Mouse (Mus musculus) left cerebral cortex, adult 11 months (tissue): ENCODE data around the gene 4930404N11Rik.

ENCODE experiments used
- DNase-seq: peaks from one replicate; pipeline ENCODE4 v3.0.0; 2022; ENCODE audit warnings: low spot score

The 4930404N11Rik gene

DNA sequence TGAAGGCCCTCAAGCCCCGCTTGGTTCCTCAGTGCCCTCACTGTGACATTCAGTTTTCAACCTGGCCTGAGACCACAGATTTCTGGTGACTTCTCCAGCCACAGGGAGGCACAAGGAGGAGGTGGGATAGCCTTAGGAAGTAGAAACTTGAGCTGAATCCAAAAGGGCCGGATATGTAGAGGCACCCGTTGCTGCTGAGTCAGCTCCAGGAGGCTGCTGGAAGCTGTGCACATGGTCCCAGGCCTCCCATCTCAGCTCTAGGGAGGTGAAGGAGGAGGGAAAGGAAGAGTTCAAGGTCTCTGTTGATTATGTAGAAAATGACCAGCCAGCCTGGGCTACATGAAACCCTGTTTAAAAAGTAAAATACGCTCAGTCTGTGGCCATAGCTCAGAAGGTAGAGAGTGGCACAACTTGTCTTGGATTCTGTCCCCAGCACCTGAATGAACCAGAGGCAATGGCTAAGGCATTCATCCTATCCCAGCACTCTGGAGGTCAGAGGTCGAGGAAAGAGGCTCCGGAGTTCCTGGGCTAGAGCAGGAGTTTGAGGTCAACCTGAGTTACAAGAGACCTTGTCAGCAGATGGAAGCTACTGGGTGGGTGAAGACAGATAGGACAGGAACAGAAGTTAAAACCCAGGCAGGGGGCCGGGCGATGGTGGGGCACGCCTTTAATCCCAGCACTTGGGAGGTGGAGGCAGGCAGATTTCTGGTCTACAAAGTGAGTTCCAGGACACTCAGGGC, 10.7 kb downstream of the 4930404N11Rik start:
- no peak for DNase-seq

DNA sequence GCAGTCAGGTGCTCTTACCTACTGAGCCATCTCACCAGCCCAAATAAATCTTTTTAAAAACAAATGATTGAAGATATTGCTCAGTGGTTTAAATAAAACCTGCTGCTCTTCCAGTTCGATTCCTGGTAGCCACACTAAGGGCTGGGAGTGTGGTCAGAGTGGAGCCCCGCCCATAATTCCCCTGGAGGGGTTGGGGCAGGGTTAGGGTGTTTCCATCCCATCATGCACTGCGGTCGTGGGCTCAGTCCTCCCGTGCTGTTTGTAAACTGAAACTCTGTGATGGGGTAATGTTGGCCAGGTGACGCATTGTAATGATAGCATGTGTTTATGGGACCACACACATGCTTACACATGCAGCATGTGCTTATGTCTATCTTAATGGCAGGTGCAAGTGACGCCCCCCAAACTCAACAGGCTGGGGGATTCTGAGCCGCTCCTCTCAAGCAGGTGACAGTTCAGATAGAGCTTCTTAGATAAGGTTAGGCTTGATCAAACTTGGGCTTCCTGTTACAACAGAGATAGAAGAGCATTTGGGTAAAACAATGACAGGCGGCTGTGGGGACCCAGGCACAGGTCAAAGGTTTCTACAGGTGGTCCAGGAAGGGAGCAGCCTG, 13.8 kb downstream of the 4930404N11Rik start:
- no peak for DNase-seq

DNA sequence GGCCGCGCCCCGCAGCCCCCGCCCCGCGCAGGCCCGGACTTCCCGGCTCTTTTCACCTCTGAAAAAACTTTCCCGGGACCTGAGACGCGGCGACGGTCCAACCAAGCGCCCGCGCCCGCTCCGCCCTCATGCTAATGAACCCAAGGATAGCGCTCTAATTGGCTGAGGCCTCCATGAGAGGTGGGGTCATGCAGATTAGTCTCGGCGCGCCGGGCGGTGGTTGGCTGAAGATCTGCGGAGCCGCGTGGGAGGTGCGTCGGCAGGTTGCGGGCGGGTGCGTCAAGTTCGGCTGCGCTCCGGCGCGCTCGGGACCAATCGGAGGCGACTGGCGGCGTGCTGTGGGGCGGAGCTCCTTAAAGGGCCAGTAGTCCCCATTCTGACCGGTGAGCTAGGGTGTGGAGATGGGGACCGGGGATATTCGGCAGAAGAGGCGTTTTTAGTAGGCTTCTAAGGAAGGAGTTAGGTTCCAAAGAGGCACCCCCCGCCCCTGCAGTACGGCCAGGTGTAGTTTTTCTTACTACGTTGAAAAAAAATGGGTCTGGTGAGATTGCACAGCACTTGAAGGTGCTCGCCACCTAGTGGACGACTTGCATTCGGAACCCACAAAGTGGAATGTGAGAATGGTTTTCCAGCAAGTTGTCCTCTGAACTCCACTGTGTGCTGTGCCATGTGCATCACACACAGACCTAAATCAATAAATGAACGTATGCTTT, 15.1 kb downstream of the 4930404N11Rik start, which contains the start of gene Hmg20b:
Gene Hmg20b (minus strand): TSS at position 130 of the 713 bp plus-strand sequence.
- DNase-seq = peak; percentile 99

DNA sequence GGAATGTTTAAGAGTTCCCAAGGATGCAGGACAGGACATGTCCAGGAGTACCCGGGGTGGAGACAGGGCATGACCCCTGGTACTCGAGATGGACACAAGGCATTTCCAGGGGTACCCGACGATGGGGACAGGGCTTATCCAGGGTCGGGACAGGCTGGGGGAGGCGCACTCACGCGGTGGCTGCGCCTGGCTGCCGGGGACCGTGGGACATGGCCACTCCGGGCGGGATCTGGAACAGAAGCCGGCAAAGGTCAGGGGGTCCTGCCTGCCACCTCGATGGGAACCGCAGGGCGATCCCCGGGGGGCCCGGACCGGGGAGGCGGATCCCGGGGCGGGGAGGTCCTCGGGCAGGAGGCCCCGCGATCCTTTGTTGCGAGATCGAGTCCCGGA, 15.7 kb downstream of the 4930404N11Rik start:
- DNase-seq = no peak

DNA sequence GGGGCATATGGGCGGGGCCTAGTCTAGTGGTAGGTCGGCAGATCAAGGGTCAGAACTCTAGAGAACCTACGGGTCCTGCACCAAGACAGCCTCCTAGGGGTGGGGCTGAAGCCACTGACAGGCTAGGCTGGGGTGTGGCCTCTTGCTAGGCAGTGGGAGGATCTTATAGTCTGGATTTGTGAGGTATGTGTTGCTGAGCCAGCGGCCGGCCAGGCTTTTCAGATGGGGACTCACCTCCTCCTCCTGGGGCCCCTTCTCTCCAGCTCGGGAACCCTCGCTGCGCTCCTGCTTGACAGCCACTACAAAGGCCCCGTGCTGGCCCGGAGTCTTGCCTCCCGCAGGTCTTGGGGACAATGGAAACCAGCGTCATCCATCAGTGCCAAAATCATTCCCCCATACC, 16.5 kb downstream of the 4930404N11Rik start:
- no peak for DNase-seq

DNA sequence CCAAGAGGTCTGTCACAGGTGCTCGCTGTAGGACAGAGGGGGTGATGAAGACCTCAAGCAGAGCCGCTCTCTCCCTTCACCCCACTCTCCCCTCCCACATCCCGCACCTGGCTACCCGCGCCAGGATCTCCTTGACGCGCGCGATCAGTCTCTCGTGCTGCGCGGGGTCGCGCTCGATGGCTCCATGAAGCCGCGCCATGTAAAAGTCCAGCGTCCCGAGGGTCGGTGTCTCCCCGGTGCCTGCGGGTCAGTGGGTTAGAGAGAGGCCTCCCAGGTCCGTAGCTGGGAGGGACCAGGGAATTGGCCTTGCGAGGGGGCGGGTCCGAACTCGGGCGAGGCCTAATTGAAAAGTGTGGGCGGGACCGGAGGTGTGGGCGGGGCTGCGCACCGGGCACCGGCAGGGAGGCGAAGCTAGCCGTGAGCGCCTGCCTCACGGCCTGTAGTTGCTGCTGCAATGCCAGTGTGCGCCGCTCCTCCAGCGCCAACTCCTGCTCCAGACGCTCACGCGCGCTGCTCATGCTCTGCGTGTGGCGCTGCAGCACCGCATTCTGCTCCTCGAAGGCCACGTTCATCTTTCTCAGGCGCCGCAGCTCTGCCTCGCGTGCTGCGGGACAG, 19.1 kb downstream of the 4930404N11Rik start:
- DNase-seq = no peak

DNA sequence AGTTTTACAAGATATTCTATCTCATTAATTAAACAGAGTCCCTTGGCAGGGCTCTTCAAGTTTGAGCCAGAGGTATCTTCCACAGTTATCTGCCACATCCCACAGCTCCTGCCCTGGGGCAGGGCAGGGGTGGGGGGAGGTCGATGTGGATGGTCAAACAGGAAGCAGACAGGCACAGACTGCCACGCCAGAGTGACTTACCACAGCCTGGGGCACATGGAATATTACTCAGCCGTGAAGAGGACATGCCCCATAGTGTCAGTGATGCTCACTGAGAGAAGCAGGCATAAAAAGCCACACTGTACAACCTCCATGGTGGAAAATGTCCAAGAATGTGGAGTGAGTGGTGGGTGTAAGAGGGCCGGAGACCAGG, 20.5 kb downstream of the 4930404N11Rik start:
- no peak for DNase-seq

DNA sequence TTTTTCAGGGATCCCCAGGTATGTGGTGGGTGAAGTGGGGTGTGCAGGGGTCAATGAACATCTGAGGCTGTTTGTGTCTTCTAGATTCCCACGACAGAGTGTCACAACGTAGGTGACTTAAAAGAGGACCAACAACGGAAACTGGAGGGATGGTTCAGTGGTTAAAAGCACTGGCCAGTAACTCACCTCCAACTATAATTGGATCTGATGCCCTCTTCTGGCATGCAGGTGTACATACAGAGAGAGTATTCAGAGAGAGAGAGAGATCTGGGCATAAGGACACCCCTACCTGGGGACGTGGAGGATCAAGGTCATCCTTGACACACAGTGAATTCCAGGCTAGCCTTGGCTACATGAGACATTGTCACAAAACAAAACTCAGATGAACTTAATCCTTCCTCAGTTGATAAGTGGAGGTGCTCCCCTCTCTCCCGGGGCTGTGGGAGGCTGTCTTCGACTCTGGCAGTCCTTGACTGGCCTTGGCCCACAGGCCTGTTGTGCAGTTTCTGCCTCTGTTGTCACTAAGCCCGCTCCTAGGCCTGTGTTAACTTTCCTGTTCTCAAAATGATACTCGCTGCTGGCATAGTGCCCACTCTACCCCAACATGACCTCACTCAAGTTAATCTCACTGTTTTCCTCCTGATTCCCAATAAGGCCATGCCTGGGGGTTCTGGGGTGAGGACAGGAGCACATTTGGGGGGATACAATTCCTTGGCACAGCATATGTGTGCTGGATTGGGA, 21.0 kb downstream of the 4930404N11Rik start:
- no peak for DNase-seq

DNA sequence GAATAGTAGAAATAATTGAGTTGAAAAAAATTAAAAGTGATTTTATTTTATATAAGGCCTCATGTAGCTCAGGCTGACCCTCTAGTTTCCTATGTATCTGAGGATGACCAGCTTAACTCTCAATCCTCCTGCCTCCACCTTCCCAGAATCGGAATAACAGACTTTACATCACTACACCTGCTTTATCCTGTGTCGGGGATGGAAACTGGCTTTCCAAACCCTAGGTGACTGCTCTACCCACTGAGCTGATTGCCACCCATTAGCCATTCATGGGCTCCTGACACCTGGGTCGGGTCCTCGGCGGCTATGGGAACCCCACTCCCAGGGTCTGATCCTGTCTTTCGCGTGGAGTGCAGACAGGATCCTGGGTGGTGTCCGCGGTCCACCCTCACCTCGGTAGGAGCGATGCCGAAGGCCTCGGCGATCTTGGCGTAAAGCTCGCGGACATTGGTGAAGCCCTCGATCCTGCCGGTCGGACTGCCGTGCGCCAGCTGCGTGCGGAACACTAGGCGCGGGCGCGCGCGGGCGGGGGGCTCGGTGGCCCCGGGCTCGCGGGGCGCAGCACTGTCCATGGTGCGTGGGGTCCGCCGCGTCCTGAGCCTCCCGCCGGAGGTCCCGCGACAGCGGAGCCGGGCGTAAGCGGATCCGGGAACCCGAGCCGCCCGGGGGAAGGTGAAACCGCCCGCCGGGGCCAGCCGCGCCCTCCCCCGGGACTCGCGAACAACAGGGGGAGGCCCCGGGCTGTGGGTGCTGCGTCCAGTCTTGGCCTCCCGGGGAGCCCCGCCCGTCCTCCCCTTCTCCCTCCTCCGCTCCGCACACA, 22.7 kb downstream of the 4930404N11Rik start, which contains the start of gene Gipc3:
Gene Gipc3 (minus strand): TSS at position 581 of the 820 bp plus-strand sequence.
- no peak for DNase-seq

DNA sequence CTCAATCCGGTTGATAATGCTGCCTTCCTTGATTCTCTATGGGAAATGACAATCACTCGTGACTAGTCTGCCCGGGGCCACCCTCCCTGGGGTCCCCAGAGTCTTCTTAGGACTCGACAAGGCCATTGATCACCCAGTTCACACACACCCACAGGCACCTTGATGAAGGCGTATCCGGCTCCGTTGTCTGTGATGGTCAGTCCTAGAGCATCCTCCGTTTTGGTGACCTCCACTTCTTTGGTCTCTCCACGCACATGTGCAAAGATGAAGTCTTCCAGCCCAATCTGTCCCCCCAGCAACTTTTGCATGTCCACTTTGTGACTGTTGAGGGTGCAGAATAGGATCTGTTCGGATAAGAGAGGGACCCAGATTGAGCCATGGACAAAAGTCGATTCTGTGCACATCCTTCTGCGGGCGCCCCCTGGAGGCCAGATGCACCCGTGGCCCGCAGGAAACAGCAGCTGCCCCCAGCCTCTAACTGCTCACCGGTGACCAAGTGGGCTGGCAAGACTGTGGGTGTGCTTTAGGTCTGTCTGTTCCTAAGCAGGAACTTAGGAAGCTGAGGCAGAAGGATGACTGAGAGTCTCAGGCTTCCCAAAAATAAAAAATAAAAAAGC, 24.2 kb downstream of the 4930404N11Rik start:
- DNase-seq = no peak

DNA sequence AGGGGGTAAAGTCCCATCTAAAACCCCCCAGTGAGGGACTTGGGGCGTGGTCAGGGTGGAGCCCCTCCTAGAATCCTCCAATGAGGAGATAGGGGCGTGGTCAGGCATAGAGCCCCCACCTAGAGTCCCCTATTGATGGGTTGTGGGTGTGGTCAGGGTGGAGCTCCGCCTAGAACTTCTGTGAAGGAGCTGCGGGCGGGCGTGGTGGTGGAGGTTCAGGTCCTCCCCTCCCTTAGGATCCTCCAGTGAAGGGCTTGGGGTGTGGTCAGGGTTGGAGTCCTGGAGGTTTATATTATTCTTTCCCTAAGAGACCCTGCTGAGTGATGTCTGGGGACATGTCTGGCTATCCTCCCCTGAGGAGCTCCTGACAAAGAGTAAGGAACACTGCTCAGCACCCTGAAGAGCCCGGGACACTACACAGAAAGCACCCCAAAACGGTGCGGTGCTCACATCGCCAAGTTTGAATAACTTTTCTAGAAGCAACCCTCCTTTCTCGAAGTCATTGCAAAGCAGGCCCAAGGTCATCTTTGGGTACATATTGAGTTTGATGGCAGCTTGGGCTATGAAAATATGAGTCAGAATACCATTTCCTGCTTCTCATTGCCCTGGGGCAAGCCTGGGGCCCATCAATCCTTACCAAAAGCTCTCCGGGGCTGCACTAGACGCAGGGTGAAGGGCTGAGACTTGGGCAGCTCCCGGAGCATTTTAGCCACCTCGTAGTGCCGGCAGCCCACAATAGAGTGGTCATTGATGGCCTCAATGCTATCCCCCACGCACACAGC, 24.9 kb downstream of the 4930404N11Rik start:
- no peak for DNase-seq

DNA sequence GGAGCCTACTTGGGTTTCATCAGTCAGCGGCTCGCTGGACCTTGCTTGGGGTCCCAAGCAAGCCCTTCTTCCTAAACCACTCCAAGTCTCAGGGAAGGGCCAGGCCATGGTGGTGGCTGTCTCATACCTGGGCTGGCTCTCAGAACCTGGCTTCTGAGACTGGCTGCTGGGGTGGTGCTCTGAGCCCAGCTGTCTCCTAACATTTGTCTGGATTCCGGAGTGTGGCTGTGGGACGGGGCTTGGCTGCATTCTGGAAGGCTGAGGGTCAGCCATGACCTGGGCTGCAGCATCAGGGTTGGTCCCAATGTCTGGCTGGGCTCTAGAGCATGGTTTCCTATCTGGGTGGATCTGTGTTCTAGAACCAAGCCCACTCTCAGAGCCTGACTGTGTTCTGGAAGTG, 29.1 kb downstream of the 4930404N11Rik start:
- no peak for DNase-seq

DNA sequence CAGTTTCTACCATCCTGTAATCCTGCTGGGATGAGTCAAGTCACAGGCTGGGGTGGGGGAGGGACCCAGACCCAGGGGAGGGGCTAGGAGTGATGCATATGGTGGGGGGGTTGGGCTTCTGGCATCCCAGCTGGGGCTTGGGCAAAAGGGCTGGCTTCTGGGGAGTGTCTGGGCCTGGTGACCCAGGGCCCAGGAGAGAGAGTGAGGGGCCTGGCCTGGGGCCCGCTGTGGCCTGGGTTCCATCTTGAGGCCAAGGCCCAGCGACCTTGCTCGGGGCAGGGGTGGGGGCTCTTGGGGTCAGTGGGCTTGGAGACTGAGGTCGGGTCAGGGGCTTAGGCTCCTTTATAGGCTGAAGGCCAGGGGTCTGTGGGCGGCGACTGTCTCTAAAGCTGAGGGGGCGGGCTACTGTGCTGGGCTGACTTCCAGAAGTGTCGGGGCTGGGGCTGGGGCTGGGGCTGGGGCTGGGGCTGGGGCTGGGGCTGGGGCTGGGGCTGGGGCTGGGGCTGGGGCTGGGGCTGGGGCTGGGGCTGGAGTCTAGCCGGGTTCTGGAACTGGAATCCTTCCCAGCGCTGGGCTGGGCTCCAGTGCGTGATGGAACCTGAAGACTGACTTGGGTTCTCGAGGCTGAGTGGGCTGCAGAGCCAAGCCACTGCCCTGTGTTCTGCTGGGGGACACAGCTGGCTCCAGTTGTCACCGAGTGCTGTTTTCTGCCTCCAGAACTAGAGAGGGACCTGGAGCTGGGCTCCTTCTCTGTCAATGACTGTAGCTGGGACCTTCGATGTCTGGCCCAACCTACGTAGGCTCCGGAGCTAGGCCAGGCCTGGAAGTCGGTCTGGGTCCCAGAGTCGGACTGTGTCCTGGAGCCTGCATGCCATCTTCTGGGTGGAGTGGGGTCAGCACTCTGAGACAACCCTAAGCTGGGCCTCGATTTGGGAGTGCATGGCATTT, 29.9 kb downstream of the 4930404N11Rik start:
- no peak for DNase-seq

DNA sequence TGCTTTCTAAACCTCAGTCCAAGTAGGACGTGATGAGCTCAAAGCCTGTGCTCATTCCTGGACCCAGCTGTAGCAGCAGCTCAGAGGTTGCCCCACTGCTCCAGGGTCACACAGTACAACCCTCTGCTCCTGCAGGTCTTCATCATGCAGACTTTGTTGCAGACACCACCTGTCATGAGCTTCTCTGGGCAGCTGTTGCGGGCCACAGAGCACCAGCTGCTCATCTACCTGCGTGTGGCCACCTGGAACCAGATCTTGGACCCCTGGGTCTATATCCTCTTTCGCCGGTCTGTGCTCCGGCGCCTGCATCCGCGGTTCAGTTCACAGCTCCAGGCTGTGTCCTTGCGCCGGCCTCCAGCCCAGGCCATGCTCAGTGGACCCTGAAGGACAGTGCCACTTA, 31.3 kb downstream of the 4930404N11Rik start:
- no peak for DNase-seq

DNA sequence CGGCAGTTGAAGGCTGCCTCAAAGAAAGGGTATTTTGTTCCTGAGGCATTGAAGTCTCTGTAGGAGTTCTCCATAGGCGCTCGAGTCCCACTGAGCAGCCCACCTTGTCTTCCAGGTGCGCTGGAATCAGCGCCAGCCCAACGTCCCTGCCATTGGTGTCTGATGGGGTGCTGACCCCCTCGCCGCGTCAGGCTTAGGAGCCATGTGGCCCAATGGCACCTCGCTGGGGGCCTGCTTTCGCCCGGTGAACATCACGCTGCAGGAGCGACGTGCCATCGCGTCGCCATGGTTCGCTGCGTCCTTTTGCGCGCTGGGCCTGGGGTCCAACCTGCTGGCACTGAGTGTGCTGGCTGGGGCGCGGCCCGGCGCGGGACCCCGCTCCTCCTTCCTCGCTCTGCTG, 33.3 kb downstream of the 4930404N11Rik start:
- no peak for DNase-seq

DNA sequence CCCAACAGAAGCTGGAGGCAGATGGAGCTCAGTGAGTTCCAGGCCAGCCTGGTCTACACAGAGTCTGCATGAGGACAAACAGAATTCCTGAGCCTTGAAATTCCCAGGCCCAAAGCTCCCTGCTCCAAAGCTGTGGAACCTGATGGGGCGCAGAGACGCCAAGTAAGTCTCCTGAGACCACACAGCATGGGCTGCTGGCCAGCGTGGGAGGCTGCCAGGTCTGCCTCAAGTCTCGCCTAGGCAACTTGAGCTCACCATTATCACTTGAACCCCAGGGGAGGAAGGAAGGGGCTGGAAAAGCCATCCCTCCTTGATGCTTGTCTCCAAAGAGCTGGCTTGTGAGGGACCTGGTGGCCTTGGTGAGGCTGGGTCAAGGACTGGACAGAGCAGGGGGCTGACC, 35.6 kb downstream of the 4930404N11Rik start:
- DNase-seq = no peak

DNA sequence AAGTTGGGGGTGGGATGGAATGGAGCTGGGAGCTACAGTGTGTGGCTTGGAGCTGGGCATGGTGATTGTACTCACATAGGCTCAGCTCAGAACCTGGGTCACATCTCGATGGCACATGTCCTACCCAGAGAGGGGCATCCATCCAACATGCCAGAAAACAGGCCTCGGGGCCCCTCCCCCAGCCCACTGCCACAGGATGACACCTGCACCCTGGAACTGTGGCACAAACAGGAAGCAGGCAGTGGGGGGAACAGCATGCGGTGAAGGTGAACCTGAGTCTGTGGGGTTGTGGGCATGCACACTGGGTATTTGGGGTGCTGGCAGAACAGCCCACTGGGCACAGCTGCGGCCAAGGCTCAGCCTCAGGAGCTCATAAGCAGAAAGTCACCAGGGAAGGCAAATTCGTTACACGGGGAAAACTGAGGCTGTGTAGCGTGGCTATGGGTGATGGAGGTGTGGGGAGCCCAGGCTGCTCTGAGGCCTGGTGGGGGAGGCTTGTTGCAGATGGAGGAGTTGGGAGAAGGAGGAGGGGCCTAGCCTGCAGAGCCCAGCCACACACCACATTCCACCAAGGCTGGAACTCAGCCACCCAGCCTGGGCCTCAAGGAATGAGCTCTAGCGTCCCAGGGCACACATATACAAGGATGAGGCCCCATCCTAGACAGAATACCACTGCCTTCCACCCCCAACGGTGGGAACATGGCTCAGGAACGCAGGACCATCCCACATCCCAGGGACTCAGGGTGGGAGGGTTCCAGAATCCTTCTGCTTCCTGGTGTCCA, 36.2 kb downstream of the 4930404N11Rik start:
- no peak for DNase-seq

DNA sequence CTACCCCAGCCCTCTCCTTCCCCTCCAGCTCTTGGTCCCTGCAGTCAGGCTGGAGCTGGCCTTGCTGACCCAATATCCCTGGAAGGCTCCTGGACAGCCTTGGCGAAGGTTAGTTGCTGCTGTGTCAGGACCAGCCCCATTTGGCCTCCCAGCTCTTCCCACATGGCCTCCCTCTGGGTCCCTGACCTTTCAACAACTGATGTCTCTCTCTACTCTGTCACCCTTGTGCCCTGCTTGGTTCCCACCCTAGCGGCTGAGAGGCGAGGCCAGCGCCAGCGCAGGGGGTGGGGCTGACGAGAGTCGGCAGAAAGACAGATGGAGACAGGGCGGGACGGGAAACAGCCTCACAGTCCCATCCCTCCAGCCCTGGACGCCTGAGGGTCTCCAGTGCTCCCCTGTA, 37.2 kb downstream of the 4930404N11Rik start, which contains the start of gene Tbxa2r:
Gene Tbxa2r (plus strand): TSS at position 346 of the 400 bp plus-strand sequence.
- no peak for DNase-seq
